Mouse (Mus musculus): ENCODE results near the gene Ormdl1.
A peak's percentile ranks its signal among the peaks of the same experiment; 100 is the strongest.
"Not testable (repeated sequence)": the region's sequence is repeated elsewhere in the genome, so short reads cannot be mapped to it uniquely, and the experiment has no call there.

The Ormdl1 gene

GRCm38 (mm10) chr1:53296581-53297383 lies at the start of gene Ormdl1, which contains the start of the genes Pms1 and Gm28778:
Ormdl1 (plus strand) TSS chr1:53297095.
Pms1 (minus strand) TSS chr1:53297018.
Gm28778 (plus strand) TSS chr1:53297111.
- DNase-seq (ENCODE audit: low read depth, low spot score): peak; percentile 82

DNA sequence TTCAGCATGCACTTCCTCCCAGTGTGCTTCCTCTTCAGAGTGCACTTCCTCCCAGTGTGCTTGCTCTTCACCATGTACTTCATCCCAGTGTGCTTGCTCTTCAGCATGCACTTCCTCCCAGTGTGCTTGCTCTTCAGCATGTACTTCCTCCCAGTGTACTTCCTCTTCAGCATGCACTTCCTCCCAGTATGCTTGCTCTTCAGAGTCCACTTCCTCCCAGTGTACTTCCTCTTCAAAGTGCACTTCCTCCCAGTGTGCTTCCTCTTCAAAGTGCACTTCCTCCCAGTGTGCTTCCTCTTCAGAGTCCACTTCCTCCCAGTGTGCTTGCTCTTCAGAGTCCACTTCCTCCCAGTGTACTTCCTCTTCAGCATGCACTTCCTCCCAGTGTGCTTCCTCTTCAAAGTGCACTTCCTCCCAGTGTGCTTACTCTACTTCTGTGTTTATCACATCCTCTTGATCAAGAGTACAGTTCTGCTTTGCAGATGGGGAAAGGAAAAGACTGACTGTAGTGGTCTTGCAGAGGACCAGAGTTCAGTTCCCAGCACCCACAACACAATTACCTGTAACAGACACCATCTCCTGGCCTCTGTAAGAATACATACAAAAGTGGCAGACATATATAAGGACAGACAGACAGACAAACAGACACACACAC lies 31.8 kb upstream of the Ormdl1 start:
- DNase-seq (ENCODE audit: low read depth, low spot score): not testable (repeated sequence)

- no peak for DNase-seq (ENCODE audit: low read depth, low spot score)
Observed at GRCm38 (mm10) chr1:53269901-53270300, 27.0 kb upstream of the Ormdl1 start.

DNA sequence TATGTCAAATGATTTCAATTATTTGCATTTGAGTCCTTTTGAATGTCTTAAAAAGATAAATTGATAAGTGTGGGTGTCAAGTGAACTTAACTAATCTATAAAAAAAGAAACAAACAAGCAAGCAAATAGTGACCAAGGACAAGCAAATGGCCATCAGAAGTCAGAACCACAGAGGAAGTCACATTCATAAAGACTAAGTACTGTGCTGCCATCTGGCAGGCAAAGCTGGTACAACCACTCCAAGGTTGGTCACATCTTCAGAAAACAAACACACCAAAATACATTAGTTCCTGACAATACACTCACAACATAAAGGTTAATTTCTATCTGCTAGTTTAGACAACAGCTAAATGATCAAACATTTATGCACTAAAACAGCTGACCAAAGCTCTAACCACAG lies 24.2 kb upstream of the Ormdl1 start:
- no peak for DNase-seq (ENCODE audit: low read depth, low spot score)

DNA sequence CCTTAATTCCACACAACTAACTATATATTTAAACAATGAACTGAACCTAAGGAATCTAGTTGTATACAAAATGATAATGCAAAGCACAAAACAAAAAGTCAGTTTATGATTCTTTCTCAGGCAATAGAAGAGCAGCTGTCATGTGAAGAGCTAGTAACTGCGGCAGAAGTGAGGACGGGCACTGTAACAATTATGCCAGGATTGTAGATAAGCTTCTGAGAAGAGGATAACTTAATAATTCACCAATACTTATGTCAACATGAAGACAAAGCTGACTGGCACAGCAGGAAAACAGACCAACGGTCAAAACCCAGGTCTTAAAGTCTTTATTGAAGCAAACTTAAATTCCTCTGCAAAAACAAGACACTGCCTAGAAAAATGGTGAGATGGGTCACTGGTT lies 5.7 kb upstream of the Ormdl1 start:
- DNase-seq (ENCODE audit: low read depth, low spot score): no peak

GRCm38 (mm10) chr1:53300506-53300905 lies 3.6 kb downstream of the Ormdl1 start:
- no peak for DNase-seq (ENCODE audit: low read depth, low spot score)

- peak; percentile 64 for DNase-seq (ENCODE audit: low read depth, low spot score)
Observed at GRCm38 (mm10) chr1:53312989-53313967, 16.4 kb downstream of the Ormdl1 start, which contains the start of gene Osgepl1. Osgepl1 (plus strand) TSS chr1:53313624.

- no peak for DNase-seq (ENCODE audit: low read depth, low spot score)
Observed at GRCm38 (mm10) chr1:53321662-53322344, 24.9 kb downstream of the Ormdl1 start.

DNA sequence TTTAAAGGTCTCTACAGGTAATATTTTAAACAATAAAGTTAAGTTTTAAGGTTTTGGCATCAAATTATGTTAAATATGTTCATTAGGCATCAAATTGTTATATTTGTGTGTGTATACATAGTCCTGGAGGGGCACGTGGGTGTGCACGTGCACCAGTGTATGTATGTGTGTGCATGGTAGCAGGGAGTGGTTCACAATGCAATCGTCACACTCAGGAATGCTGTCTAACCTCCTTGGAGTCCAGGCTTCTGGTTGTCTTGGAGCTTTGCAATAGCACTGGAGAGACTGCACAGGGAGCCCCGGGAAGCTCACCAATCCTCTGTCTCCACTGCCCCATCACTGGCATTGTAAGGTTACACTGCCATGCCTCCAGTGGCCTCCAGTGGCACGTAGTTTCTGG lies 26.4 kb downstream of the Ormdl1 start:
- DNase-seq (ENCODE audit: low read depth, low spot score): no peak

DNA sequence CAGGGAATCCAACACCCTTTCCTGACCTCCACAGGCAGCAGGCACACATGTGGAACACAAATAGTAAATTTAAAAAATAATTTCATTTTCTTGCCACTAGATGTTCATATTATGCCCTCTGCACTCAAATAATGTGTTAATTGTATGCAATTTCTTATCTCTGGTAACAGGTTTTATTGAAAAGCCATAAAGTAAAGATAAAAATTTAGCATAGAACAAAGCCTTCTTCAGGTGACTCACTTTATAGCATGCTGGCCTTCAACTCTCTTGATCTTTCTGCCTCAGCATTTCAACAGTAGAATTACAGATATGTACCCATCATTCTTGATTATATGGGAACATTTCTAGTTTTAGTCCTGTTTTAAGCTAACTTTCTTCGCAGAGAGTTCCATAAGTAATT lies 27.4 kb downstream of the Ormdl1 start:
- DNase-seq (ENCODE audit: low read depth, low spot score): no peak

- DNase-seq (ENCODE audit: low read depth, low spot score): no peak
Observed at GRCm38 (mm10) chr1:53324827-53325494, 28.1 kb downstream of the Ormdl1 start.

DNA sequence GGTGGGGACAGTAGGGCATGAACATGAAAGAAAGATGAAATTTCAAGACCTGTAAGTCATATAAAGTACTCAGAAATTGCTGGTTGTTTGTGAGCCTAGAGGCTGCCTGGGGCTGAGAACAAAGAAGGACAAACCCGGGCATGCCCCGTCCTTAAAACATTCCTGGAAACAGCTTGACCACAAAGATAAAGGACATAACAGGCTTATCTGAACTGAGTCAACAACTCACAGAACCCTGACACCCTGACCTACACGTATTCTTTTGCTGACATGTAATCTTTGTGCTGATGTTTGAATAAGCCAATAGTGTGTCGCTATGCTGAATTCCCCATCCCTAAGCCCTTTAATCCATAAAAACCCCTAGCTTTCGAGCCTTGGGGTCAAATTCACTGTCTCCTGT lies 36.6 kb downstream of the Ormdl1 start:
- not testable (repeated sequence) for DNase-seq (ENCODE audit: low read depth, low spot score)

DNA sequence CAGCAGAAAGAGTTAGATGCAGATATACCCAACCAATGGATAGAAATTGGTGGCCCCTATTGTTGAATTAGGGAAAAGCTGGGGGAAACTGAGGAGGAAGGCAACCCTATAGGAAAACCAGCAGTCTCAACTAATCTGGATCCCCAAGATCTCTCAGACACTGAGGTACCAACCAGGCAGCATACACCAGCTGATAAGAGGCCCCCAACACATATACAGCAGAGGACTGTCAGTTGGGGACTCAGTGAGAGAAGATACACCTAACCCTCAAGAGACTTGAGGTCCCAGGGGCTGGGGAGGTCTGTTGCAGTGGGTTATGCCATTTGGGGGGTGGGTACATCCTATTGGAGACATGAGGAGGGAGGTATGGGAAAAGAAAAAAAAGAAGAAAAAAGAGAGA lies 38.6 kb downstream of the Ormdl1 start:
- DNase-seq (ENCODE audit: low read depth, low spot score): no peak

- not testable (repeated sequence) for DNase-seq (ENCODE audit: low read depth, low spot score)
Observed at GRCm38 (mm10) chr1:53337403-53337802, 40.5 kb downstream of the Ormdl1 start.

DNA sequence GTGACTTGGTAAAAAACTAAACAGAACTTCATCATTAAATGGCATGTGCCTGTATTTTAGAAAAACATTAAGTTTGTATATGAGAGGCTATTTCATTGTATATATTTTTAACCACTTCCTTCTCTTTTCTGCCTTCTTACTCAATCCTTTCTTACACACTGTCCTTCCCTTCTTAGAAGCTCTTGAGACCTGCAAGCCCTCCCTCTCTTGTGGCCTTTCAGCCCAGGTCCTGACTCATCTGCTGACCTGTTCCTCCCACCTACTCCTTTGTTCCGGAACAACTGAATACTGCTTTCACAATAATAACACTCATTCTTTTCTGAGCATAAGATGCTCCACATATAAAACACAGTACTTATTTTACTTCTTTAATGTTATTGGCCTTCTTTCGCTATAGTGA lies 44.2 kb downstream of the Ormdl1 start:
- DNase-seq (ENCODE audit: low read depth, low spot score): no peak

- peak; percentile 94 for DNase-seq (ENCODE audit: low read depth, low spot score)
Observed at GRCm38 (mm10) chr1:53352327-53353261, 55.7 kb downstream of the Ormdl1 start, which contains the start of the genes Asdurf, Gm28551 and Asnsd1. Asdurf (minus strand) TSS chr1:53352619. Gm28551 (minus strand) TSS chr1:53352667. Asnsd1 (minus strand) TSS chr1:53352752.

DNA sequence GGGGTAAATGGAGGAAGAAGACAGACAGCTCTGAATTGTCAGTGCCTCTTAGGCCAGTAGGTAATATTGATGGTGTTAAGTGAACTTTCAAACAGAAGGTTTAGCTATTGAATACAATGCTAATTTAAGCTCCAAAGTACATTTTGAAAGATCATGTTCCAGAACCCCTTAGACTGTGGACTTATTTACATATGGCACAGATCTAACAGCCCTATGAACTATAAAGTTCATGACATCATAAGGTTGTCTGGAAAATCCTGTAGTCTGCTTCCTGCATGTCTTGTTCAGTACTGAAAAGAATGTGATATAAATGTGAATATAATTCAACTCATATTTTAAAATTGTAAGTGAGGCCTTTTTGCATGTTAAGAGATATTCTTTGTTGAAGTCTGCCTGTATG lies 62.1 kb downstream of the Ormdl1 start:
- no peak for DNase-seq (ENCODE audit: low read depth, low spot score)

All from brain, embryonic 18.5 days (tissue).